Mouse (Mus musculus): ENCODE measurements around the gene Tmem82. TPM values are rescaled to one million over a fixed set of nuclear protein-coding genes. Genes with fewer than 3 reads are reported as not detected.
A peak's percentile ranks its signal among the peaks of the same experiment; 100 is the strongest.

The Tmem82 gene
- polyA plus RNA-seq, 1 experiment = 1.1 TPM

DNA sequence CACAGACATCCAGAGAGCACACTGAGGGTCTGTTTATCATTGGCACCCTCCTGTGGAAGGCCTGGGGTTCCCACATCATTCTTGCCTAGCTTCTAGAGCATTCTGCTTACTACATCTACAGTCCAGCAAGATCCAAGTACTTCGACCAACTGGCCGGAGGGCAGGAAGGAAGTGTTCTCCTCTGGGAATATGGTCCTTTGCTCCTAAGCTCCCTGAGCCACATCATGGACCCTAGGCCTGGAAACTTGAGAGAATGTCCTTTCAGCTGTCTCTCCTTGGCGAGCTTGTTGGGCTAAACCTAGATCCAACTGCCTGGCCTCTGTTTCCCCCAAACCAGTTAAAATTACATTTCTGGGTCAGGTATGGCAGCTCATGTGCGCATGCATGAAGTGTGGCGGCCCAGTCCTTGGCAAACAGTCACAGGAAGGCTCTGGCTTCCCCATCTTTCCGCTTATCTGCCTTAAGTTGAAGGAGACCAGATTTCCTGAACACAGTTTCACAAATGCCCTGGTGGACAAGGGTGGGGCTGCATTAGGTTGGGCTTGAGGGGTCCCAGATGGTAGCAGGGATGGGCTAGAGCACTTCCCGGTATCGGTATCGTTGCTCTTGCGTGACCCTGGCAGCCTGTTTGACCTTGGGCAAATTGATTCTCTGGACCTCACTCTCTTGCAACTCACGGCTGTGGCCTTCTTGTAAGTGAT is 15.8 kb downstream of the Tmem82 start:
- H3K27me3 ChIP-seq (replicated peaks) = peaks cover 82% of the 10 kb centered on the region

DNA sequence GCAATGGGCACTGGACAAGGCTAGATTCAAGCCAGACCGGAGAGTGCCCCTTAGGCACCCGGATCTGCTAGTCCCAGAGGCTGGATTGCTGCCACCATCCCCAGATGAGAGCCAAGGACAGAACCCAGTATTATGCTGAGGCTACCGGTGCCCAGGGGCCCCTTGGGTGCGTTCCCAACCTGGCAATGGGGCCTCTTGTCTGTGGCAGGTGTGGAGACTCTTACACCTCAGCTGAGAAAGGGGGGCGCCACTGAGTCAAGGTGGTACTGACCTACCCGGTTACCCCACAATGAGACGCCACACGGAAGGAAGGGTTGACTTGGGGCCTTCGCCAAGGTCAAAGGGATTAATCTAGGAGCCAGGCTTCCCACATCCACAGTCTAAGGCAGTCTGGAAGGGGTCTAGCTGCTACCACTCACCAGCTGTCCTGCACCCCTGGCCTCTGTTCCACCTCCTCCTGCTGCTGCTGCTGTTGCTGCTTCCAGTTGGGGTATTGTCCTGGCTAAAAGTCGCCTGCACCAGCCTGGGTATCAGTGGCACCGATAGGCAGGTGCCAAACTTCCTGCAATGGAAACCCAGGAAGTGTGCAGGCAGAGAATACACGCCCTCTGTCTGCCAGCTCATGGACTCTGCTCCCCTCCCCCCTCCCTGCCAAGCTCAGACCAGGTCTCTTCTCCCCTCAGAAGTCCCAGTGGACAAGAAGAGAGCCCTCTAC is 17.1 kb downstream of the Tmem82 start:
- H3K4me3 ChIP-seq (replicated peaks) = peak overlapping the region; percentile 38
- TF ChIP-seq GATA1 (IDR thresholded peaks at IDR 0.05; ENCODE audit: borderline replicate concordance, low read length) (no peak), FLI1 (IDR thresholded peaks at IDR 0.05; ENCODE audit: low read length) (no peak)
- H3K27me3 ChIP-seq (replicated peaks) = peaks cover 90% of the 10 kb centered on the region
- H3K4me1 ChIP-seq = peaks cover 60% of the 10 kb centered on the region
- peaks cover 6% of the 10 kb centered on the region for H3K9me3 ChIP-seq
- H3K36me3 ChIP-seq (replicated peaks; ENCODE audit: low read length) = no peaks in the 10 kb centered on the region

More for the DNA sequence above, 15.8 kb downstream of the Tmem82 start:
- peaks cover 51% of the 10 kb centered on the region for H3K4me1 ChIP-seq
- H3K9me3 ChIP-seq = peaks cover 11% of the 10 kb centered on the region
- no peak overlapping the region for H3K4me3 ChIP-seq (replicated peaks)
- no peaks in the 10 kb centered on the region for H3K36me3 ChIP-seq (replicated peaks; ENCODE audit: low read length)
- TF ChIP-seq FLI1 (IDR thresholded peaks at IDR 0.05; ENCODE audit: low read length) (no peak), GATA1 (IDR thresholded peaks at IDR 0.05; ENCODE audit: borderline replicate concordance, low read length) (no peak)

DNA sequence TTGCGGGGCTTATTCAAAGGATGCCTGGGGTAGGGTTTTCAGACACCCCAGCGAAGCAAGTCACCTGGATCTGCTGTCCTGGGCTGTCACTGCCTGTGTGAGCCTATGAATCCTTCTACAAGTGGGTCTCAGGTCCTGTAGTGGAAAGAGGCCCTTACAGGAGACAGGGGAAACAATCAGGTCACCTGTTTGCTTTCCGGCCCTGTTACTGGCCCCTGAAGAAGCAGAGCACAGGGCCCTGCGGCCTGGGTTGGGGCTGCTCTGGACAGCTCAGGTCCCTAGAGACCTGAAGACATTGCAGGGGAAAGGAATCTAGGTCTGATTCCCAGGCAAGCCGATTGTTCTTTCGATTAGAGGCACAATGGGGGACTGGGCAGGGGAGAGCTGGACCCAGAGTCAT is 18.1 kb downstream of the Tmem82 start:
- H3K4me1 ChIP-seq = peaks cover 65% of the 10 kb centered on the region
- no peak overlapping the region for H3K4me3 ChIP-seq (replicated peaks)
- no peaks in the 10 kb centered on the region for H3K9me3 ChIP-seq
- no peak for TF ChIP-seq FLI1 (IDR thresholded peaks at IDR 0.05; ENCODE audit: low read length)
- TF ChIP-seq GATA1 (IDR thresholded peaks at IDR 0.05; ENCODE audit: borderline replicate concordance, low read length) = no peak
- peaks cover 87% of the 10 kb centered on the region for H3K27me3 ChIP-seq (replicated peaks)
- H3K36me3 ChIP-seq (replicated peaks; ENCODE audit: low read length) = no peaks in the 10 kb centered on the region

DNA sequence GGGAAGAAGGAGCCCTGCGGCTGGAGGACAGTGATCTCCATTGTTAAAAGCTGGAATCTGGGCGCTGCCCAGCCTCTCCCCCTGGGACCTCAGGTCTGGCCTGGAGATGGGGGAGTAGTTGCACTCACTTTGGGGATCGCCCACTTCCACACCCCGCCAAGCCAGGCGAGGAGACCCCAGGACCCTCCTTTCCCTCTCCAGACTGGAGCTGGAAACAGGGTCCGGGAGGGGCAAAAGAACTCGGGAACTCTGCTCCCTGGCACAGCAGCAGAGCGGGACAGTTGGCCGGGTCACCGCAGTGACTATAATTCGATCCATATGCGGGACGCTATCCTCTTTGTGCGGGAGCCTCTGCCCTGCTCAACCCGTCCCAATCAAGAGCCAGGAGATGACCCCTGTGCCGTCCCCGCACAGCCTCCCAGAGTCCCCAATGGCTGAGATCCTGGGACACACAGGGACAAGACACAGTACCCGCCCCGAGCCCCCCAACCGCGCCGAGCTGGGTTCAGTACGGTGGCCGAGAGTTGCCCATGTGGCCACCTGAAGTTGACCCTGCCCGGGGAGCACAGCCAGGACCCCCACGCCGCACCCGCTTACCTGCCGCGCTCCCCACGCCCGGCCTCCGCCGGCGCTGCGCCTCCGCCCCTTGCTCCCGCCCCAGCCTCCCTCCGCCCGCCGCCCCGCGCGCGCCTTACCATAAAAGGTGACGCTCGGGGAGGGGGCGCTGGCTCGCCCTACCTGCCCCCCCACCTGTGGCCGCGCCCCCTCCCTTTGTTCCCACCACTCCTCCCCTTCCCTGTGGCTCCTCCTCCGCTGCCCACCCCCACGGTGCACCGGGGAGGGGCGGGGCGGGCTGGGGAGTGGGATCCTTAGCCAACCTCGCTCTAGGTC is 18.9 kb downstream of the Tmem82 start:
- peak overlapping the region; percentile 74 for H3K4me3 ChIP-seq (replicated peaks)
- no peaks in the 10 kb centered on the region for H3K36me3 ChIP-seq (replicated peaks; ENCODE audit: low read length)
- TF ChIP-seq GATA1 (IDR thresholded peaks at IDR 0.05; ENCODE audit: borderline replicate concordance, low read length) (no peak), FLI1 (IDR thresholded peaks at IDR 0.05; ENCODE audit: low read length) (no peak)
- H3K9me3 ChIP-seq = no peaks in the 10 kb centered on the region
- peaks cover 66% of the 10 kb centered on the region for H3K4me1 ChIP-seq
- H3K27me3 ChIP-seq (replicated peaks) = peaks cover 91% of the 10 kb centered on the region

DNA sequence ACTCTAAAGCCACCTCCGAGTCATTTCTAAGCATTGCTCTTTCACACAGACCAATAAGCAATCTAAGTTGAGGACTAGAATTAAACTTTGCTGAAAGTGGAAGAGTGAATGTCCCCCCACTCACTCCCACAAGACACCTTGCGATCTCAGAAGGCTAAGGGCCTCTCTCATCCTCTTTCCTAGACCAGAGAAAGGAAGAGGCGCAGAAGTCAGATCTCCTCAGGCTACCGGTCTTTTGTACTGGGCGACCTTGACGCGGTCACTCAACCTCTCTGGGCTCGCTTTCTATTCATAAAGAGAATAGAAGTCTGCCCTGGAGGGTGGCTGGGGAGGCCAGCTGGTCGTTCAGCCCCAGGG is 19.6 kb downstream of the Tmem82 start:
- Histone ChIP-seq H3K9me3 (no peaks in the 10 kb centered on the region), H3K27me3 (replicated peaks) (peaks cover 91% of the 10 kb centered on the region), H3K36me3 (replicated peaks; ENCODE audit: low read length) (no peaks in the 10 kb centered on the region), H3K4me1 (peaks cover 63% of the 10 kb centered on the region), H3K4me3 (replicated peaks) (peak overlapping the region; percentile 74)
- TF ChIP-seq GATA1 (IDR thresholded peaks at IDR 0.05; ENCODE audit: borderline replicate concordance, low read length) = no peak
- TF ChIP-seq FLI1 (IDR thresholded peaks at IDR 0.05; ENCODE audit: low read length) = no peak

DNA sequence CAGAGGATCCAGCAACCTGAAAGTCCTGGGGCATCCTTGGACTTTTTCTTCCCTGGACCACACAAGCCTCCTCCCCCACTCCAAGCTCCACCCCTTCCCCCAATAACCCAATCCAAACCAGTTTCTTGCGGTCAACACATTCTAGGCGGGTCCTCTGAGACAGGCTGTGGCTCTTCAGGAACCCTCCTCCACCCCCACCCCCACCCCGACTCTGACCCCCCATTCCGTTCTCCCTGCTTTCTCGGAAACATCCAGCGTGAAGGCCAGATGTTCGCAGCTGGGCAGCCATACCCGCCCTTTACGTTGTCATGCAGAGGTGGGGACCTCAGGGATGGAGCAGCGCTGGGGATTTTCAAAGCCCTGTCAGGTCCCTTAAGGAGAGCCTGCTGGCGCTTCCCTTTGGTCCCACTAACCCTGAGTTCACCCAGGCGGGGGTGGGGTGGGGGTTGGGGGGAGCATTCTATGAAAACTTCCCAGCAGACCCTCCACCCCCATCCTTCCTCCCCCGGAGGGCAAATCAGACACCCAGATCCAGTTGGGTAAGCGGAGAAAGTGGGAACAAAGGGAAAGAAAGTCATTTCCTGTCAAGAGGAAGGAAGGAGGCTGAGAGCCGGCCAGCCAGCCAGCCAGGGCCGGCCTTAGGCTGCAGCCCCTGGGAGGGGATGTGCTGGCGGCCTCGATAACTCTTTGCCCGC is 20.1 kb downstream of the Tmem82 start:
- TF ChIP-seq GATA1 (IDR thresholded peaks at IDR 0.05; ENCODE audit: borderline replicate concordance, low read length) = no peak
- no peak for TF ChIP-seq FLI1 (IDR thresholded peaks at IDR 0.05; ENCODE audit: low read length)
- Histone ChIP-seq H3K4me3 (replicated peaks) (peak overlapping the region; percentile 76), H3K9me3 (0 out of 2 replicates have a peak, but pooled peaks cover under 1% of the 10 kb centered on the region), H3K36me3 (replicated peaks; ENCODE audit: low read length) (no peaks in the 10 kb centered on the region), H3K4me1 (peaks cover 58% of the 10 kb centered on the region), H3K27me3 (replicated peaks) (peaks cover 87% of the 10 kb centered on the region)

DNA sequence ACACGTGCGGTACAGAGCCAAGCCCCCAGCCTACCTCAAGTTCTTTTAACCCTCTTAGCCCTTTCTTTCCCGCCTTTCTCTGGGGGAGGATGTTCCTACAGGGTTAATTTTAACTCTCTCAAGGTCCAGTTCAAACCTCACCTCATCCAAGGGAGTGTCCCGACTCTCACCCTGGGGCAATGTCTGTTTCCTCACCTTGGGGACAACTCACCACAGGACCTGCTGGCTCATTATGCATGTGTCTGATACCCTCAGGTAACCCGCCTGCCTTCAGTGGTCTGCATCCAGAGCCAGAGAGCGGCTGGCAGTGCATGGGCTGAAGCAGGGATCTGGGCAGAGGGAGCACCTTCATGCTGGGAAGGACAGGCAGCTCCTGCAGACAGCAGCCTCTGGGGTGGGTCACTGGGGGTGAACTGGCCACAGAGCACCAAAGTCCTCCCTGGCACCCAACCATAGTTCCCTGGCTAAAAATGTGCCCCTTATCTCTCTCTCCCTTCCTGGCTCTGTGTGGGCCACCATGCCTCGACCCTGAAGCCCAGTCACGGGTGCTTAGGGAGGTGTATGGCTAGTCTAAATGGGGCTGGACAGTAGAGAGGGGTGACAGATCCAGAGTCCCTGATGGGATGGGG is 21.6 kb downstream of the Tmem82 start:
- H3K36me3 ChIP-seq (replicated peaks; ENCODE audit: low read length) = peaks cover 5% of the 10 kb centered on the region
- TF ChIP-seq FLI1 (IDR thresholded peaks at IDR 0.05; ENCODE audit: low read length) (no peak), GATA1 (IDR thresholded peaks at IDR 0.05; ENCODE audit: borderline replicate concordance, low read length) (no peak)
- peaks cover 7% of the 10 kb centered on the region for H3K9me3 ChIP-seq
- peaks cover 76% of the 10 kb centered on the region for H3K27me3 ChIP-seq (replicated peaks)
- H3K4me3 ChIP-seq (replicated peaks) = peak overlapping the region; percentile 7
- peaks cover 47% of the 10 kb centered on the region for H3K4me1 ChIP-seq

DNA sequence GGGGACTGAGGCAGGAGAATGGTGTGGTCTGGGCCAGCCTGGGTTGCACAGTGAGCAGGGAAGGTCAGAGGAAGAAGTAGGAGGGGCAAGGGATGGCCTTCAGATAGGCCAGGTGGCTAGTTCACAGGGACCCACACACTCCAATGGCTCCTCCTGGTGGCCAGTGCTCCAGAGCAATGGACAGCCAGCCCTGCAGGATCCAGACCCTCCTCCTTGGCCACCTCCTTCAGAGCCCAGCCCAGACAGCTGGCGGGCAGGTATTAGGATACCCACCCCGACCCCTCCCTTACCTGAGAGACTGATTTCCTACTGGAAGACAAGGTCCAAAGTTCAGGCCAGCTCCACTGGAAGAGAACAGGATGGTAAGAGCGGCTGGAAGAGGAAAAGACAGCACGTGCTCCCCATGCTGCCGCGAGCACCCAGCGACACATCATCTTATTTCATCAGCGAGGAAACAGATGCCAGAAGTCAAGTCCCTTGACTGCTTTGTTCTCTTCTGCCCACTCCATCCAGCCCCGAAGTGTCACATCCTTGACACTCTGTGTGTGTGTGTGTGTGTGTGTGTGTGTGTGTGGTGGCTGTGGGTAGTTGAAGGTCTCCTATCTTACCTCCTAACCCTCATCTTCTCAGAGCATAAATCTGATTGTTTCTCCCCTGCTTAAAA is 22.7 kb downstream of the Tmem82 start:
- Histone ChIP-seq H3K4me3 (replicated peaks) (no peak overlapping the region), H3K27me3 (replicated peaks) (peaks cover 67% of the 10 kb centered on the region), H3K9me3 (peaks cover 10% of the 10 kb centered on the region), H3K4me1 (peaks cover 37% of the 10 kb centered on the region), H3K36me3 (replicated peaks; ENCODE audit: low read length) (peaks cover 5% of the 10 kb centered on the region)
- TF ChIP-seq GATA1 (IDR thresholded peaks at IDR 0.05; ENCODE audit: borderline replicate concordance, low read length) = no peak
- no peak for TF ChIP-seq FLI1 (IDR thresholded peaks at IDR 0.05; ENCODE audit: low read length)
